Mouse (Mus musculus) cerebellum, adult 2 months (tissue): ENCODE results near the gene Bsnd. TPM values are rescaled to one million over a fixed set of nuclear protein-coding genes. Genes with fewer than 3 reads are reported as not detected.

Experiments used
- DNase-seq, 2 experiments: peaks; one replicate each; pipeline ENCODE4 v3.0.0; 2021
- H3K27ac ChIP-seq: fragments of 200-500 bp; 2 replicates; pipeline ENCODE4 v1.5.1; 2012; ENCODE audit warnings: low read length, control low read depth, inconsistent platforms; ENCODE audit not compliant: insufficient read depth
- H3K27me3 ChIP-seq: fragments of 200-500 bp; 2 replicates; pipeline ENCODE4 v1.6.1; 2012; ENCODE audit warnings: inconsistent platforms, mild to moderate bottlenecking, low read length, moderate library complexity; ENCODE audit not compliant: control insufficient read depth, insufficient read depth
- H3K4me1 ChIP-seq: fragments of 200-500 bp; 2 replicates; pipeline ENCODE4 v1.6.1; 2011; ENCODE audit warnings: low read length; ENCODE audit not compliant: control insufficient read depth, insufficient read depth
- H3K4me3 ChIP-seq: fragments of 200-500 bp; replicated peaks from 2 replicates; pipeline ENCODE3; 2011; ENCODE audit warnings: mild to moderate bottlenecking, low read depth, low read length, control low read depth; ENCODE audit not compliant: insufficient read depth
- CTCF ChIP-seq: fragments of 200-500 bp; IDR thresholded peaks from 2 replicates; pipeline ENCODE4 v1.5.1; 2011; ENCODE audit warnings: low read depth, mild to moderate bottlenecking, control low read depth, low read length, moderate library complexity, borderline replicate concordance; ENCODE audit not compliant: insufficient read depth
- POLR2A ChIP-seq: fragments of 200-500 bp; IDR thresholded peaks from 2 replicates; pipeline ENCODE4 v1.6.1; 2011; ENCODE audit warnings: low read length, control low read depth, borderline replicate concordance; ENCODE audit not compliant: insufficient read depth
- WGBS: fragments of 180-500 bp; shearing (Covaris S2); methylation state at CpG from one replicate; pipeline ENCODE4 v1.1.7; 2018; 5-methylcytosine and 5-hydroxymethylcytosine counted together
- polyA plus RNA-seq: library from polyadenylated mRNA; depleted of rRNA; stranded (reverse); fragments of >200 nt; gene quantifications from 2 replicates; pipeline ENCODE4 v1.2.3, GENCODE M21; 2012

Bsnd gene
- polyA plus RNA-seq, 1 experiment = 0.03 TPM

DNA sequence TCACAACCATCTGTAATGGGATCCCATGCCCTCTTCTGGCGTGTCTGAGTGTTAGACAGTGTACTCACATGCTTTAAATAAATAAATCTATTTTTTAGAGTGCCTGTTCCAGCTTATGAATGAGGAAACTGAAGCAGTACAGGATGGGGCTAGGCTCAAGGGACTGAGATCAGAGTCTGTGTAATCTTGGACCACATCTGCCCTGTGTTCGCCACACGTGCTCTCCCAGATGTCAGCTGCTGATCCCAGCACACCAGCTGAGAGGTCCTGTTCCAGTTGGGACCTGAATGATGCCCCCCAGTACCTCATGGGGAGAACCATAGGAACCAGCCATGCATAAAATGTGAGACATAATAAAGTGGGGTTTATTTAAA, 6.4 kb upstream of the Bsnd start:
- DNase-seq = no peak
- Histone ChIP-seq H3K4me3 (no peak overlapping the region), H3K4me1 (no peaks in the 10 kb centered on the region), H3K27me3 (no peaks in the 10 kb centered on the region), H3K27ac (no peak overlapping the region)
- TF ChIP-seq CTCF = no peak
- TF ChIP-seq POLR2A = no peak
- WGBS = 37% methylated on average over 3 of the region's 3 CpGs

DNA sequence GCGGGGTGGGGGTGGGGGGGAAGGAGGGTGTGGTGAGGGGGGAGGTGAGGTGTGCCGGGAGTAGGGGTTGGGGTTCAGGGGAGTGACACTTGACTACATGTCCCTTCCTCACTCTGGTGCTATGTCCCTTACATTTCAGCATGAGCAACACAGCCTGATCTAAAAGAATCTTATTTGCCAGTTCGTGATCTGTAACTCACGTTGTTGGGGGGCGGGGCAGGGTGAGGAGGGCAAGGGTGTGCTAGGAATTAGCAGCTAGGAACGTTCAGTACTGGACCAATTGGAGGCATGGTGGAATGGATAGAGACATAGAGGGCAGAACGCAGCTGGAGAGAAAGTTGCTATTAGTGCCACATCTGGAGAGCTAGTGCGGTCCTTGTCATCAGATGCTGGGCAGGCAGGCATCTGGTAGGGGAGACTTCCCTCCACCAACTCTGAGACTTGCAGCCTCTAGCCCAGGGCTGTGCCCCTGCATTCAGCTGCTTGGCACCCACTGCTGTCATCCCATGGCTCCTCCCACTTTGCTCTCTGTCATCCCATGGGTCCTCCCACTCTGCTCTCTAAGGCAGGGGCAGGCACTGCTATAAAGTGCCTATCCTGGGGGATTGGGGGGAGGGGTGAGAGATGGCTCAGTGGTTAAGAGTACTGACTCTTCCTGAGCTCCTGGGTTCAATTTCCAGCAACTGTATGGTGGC, 5.8 kb upstream of the Bsnd start:
- TF ChIP-seq POLR2A (no peak), CTCF (no peak)
- 56% methylated on average over 8 of the region's 8 CpGs for WGBS
- no peak overlapping the region for H3K4me3 ChIP-seq

DNA sequence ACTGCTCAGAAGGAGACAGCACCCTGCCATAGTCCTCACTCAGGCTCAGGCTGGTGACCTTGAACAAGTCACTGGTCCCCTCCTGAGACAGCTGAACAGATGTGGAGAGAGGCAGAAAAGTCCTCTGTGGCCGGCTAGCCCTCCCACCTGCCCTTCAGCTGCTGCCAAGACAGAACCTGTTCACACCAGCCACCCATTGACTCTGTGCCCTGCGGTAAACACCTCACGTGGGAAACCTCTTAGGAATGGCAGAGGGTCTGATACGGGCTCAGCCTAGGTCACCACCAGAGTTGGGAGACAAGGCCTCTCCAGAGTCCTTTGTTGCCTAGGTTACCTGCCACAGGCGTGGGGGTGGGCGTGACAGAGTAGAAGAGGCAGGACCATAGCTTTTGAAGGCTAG, 4.8 kb upstream of the Bsnd start:
- Histone ChIP-seq H3K27me3 (no peaks in the 10 kb centered on the region), H3K27ac (no peak overlapping the region), H3K4me3 (no peak overlapping the region), H3K4me1 (no peaks in the 10 kb centered on the region)
- 56% methylated on average over 6 of the region's 6 CpGs for WGBS
- no peak for DNase-seq
- TF ChIP-seq POLR2A = no peak
- TF ChIP-seq CTCF = no peak

More for the DNA sequence above, 5.8 kb upstream of the Bsnd start:
- DNase-seq = no peak
- Histone ChIP-seq H3K27me3 (no peaks in the 10 kb centered on the region), H3K4me1 (no peaks in the 10 kb centered on the region), H3K27ac (no peak overlapping the region)

DNA sequence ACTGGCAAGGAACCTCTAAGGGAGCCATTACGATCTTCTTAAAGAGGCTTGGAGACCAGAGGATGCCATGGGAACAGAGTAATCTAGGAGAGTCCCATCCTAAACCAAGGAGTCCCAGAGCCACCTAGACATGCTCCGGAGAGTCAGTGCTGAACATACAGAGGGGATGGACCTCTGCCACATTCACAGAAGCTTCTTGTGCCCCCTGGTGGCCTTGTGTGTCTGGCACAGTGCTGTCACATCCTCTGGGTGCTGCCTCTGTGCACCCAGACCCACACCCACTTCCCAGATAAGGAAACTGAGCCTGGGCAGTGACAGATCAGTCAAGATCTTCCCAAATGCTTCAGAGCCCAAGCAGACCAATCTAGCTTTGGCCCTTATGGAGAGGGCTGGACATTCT, 1.6 kb upstream of the Bsnd start:
- no peak overlapping the region for H3K27ac ChIP-seq
- TF ChIP-seq CTCF = 0 out of 2 replicates have a peak, but pooled peaks have one; percentile 15
- no peak for TF ChIP-seq POLR2A
- no peak overlapping the region for H3K4me3 ChIP-seq
- DNase-seq = no peak
- 73% methylated on average over 2 of the region's 2 CpGs for WGBS
- no peaks in the 10 kb centered on the region for H3K4me1 ChIP-seq
- no peaks in the 10 kb centered on the region for H3K27me3 ChIP-seq

DNA sequence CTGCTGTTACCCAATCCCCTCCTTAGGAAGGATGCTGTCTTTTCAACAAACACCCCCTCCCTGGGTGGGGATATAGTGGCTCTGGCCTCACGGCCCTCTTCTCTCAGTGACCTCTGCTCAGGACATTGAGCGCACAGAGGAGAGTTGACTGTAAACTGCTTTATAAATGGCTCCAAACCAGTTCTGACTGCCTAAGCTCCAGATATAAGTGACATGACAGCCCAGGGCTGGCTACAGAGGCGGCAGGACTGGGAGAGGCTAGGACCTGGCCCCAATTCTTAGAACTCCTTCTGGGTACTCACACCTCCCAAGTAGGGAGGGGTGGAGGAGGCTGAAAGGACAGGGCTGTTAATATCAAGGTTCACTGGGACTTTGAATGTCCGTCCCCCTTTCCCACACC, 1.5 kb downstream of the Bsnd start:
- no peaks in the 10 kb centered on the region for H3K27me3 ChIP-seq
- no peak for DNase-seq
- no peak overlapping the region for H3K4me3 ChIP-seq
- no peak for TF ChIP-seq CTCF
- TF ChIP-seq POLR2A = no peak
- WGBS = 57% methylated on average over 4 of the region's 4 CpGs
- H3K27ac ChIP-seq = no peak overlapping the region
- H3K4me1 ChIP-seq = no peaks in the 10 kb centered on the region

DNA sequence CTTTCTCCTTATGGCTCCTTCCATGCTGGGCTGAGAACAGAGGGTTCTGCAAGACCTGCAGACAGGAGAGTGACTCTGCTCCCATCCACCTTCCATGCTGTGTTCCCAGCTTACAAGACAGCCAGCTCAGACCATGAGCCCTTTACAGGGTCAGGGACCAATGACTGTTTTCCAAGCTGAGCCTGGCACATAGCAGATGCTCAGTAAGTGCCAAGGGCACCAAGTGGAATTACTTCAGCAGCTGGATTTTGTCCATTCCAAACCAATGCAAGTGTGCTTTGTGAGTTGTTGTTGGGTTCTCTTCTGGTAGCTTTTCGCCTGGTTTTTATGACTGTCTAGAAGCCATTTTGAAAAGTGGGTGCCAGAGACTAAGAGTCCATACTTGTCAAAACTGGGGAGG, 8.3 kb downstream of the Bsnd start:
- no peak for DNase-seq
- 83% methylated on average over 1 of the region's 1 CpGs for WGBS
- TF ChIP-seq POLR2A (no peak), CTCF (no peak)

DNA sequence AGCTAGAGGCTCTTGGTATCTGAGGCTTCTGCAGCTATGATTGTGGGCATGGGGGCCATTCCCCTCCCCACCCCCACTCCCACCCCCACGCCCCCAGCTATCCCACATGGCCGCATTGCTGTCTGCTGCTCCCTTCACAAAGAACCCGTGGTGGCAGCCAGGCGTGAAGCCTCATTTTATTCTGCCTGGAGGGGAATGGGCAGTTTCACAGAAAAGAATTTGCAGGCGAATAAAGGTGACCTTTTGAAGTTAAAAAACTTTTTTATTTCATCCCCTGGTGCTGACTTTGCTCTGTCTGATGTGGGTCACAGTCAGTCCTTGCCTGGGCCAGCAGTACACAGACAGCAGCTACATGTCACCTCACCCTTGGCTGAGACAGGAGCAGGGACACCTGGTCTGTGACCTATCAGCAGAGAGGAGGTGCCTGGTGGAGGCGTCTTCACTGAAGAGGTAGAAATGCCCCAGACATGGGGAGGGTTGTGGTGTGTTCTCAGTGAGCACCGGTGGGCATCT, 8.8 kb downstream of the Bsnd start:
- TF ChIP-seq CTCF (no peak), POLR2A (no peak)
- DNase-seq = no peak
- WGBS = 55% methylated on average over 7 of the region's 7 CpGs
- no peaks in the 10 kb centered on the region; the same call in 1 of the 2 replicates for H3K4me1 ChIP-seq
- H3K27ac ChIP-seq = no peak overlapping the region
- no peak overlapping the region for H3K4me3 ChIP-seq
- no peaks in the 10 kb centered on the region for H3K27me3 ChIP-seq

More for the DNA sequence above, 8.3 kb downstream of the Bsnd start:
- Histone ChIP-seq H3K27ac (no peak overlapping the region), H3K4me1 (no peaks in the 10 kb centered on the region; the same call in 1 of the 2 replicates), H3K4me3 (no peak overlapping the region), H3K27me3 (no peaks in the 10 kb centered on the region)

DNA sequence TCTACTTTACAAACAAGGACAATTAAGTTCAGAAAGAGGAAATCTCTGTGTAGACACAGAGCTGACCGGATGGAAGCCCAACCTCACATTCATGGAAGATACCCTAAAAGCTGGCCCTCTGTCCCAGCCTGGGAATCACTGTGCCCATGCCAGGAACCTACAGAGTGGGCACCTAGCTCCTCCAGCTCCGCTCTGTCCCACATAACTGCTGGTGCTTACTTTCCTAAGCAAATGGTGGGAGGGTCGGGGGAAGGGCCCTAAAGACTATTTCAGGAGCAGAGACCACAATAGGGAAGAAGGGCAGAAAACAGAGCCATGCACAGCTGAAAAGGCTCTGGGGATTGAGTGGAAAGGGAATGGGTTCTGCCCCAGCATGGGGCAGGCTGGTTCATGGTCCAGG, 11.5 kb downstream of the Bsnd start:
- Histone ChIP-seq H3K27ac (no peak overlapping the region), H3K4me1 (no peaks in the 10 kb centered on the region; the same call in 1 of the 2 replicates), H3K4me3 (no peak overlapping the region), H3K27me3 (no peaks in the 10 kb centered on the region)
- DNase-seq = no peak
- no peak for TF ChIP-seq POLR2A
- no peak for TF ChIP-seq CTCF
- 66% methylated on average over 3 of the region's 3 CpGs for WGBS

DNA sequence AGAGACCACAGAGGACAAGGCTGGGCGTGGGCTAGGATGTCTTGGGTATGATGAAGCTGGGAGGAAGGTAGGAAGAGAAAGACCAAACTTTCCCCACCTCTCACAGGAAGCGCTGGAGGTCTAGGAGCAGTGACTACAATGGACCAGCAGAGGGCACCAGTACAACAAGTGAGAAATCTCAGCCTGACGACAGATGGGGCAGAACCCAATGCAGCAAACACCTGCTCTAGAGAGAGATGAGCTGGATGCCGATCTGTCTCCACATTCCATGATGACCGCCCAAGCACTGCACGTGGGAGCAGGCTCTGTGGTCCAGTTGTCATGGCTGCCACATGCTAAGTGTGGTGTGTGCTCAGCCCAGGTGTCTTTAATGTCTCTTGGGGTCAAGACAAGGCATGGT, 17.8 kb downstream of the Bsnd start:
- no peak overlapping the region for H3K4me3 ChIP-seq
- no peak for TF ChIP-seq POLR2A
- peak; percentile 97 for TF ChIP-seq CTCF
- 2% methylated on average over 6 of the region's 6 CpGs for WGBS

More for the DNA sequence above, 17.8 kb downstream of the Bsnd start:
- peak; percentile 54 to 57 for DNase-seq
- Histone ChIP-seq H3K27me3 (no peaks in the 10 kb centered on the region), H3K27ac (no peak overlapping the region), H3K4me1 (peaks cover 3% of the 10 kb centered on the region; the same call in 1 of the 2 replicates)
